Comparison of ENCODE assay signal across 8 mouse cellular contexts in the genomic region with DNA sequence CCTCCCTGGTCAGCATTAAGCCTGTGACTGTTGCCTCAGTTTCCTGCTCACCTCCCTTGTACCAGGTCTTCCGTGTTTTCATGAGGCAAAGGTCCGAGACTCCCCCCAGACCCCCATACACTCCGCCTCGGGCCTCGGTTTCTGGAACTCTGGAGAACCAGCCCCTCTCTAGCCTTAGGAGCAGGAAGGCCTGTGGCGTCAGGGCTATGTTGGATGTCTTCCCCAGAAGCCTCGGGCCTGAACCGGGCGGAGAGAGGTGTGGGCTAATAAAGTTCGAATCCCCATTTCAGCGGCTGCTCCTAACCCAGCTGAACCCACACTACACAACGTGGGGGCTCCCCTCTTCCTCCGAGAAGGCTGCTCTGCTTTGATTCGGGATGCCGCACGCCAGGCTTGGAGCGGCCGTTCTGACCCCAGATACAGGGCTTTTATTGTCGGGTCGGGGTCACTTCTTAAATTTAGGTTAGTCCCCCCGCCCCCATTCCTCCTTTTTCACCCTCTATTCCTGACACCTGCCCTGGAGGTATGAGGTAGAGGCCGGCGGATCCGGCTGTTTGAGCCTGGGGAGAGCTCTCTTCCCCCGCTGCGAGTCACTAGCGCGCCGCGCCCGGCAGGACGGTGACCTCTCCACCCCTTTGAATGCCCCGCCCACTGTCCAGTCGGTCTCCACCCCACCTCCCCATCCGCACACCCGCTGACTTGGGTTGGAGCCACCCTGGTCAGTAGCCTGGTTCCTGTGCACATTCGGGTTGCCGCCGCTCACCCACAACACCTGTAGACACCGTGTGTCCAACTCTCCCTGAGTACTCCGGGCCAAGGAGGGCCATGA. TPM values are rescaled to one million over a fixed set of nuclear protein-coding genes. Genes with fewer than 3 reads are reported as not detected.
DNase-seq lines count a peak whose midpoint lies in the region; ATAC-seq and TF ChIP-seq lines count a peak whose summit lies in the region.

A gene (plus strand): TSS at position 683 of the 829 bp plus-strand sequence.

- H3K27me3 ChIP-seq in cerebellum, adult 2 months (ENCODE audit: control insufficient read depth, insufficient read depth, low read length) = no peaks in the 10 kb centered on the region
- H3K27me3 ChIP-seq in intestine, embryonic 15.5 days (replicated peaks) = peaks cover 40% of the 10 kb centered on the region
- H3K27me3 ChIP-seq in limb, embryonic 12.5 days = peaks cover 74% of the 10 kb centered on the region
- peaks cover 73% of the 10 kb centered on the region for H3K27me3 ChIP-seq in midbrain, embryonic 13.5 days

- no peak within 1 kb of the TSS; the same call in 1 of the 2 replicates for H3K27ac ChIP-seq in cerebellum, adult 2 months (ENCODE audit: insufficient read depth, low read length)
- H3K27ac ChIP-seq in intestine, embryonic 15.5 days = 0 out of 2 replicates have a peak within 1 kb of the TSS, but pooled peaks have one; percentile 22
- 0 out of 2 replicates have a peak within 1 kb of the TSS, but pooled peaks have one; percentile 35 for H3K27ac ChIP-seq in limb, embryonic 12.5 days
- no peak within 1 kb of the TSS for H3K27ac ChIP-seq in midbrain, embryonic 13.5 days

- ATAC-seq in cerebellum, adult (ENCODE audit: insufficient number of reproducible peaks, low FRiP score, low TSS enrichment) = no peak
- ATAC-seq in intestine, embryonic 15.5 days = no peak
- no peak for ATAC-seq in limb, embryonic 12.5 days (ENCODE audit: insufficient number of reproducible peaks, insufficient read depth, low FRiP score, low TSS enrichment, low read depth)
- ATAC-seq in midbrain, embryonic 13.5 days = peak; percentile 32; the same call in 1 of the 2 replicates

- H3K36me3 ChIP-seq in intestine, embryonic 15.5 days = peaks cover 6% of the 10 kb centered on the region; the same call in 1 of the 2 replicates
- peaks cover 27% of the 10 kb centered on the region for H3K36me3 ChIP-seq in limb, embryonic 12.5 days
- peaks cover 22% of the 10 kb centered on the region for H3K36me3 ChIP-seq in midbrain, embryonic 13.5 days

- TF ChIP-seq POLR2A in cerebellum, adult 2 months (IDR thresholded peaks at IDR 0.05; ENCODE audit: borderline replicate concordance, insufficient read depth, low read length) = no peak

- H3K9me3 ChIP-seq in intestine, embryonic 15.5 days = no peaks in the 10 kb centered on the region
- 0 out of 2 replicates have a peak, but pooled peaks cover 6% of the 10 kb centered on the region for H3K9me3 ChIP-seq in limb, embryonic 12.5 days
- no peaks in the 10 kb centered on the region for H3K9me3 ChIP-seq in midbrain, embryonic 13.5 days

- 30% methylated on average over 41 of the region's 41 CpGs for WGBS in cerebellum, adult 2 months
- WGBS in intestine, embryonic 15.5 days = 17% methylated on average over 41 of the region's 41 CpGs
- WGBS in limb, embryonic 12.5 days = 3% methylated on average over 41 of the region's 41 CpGs
- 4% methylated on average over 41 of the region's 41 CpGs for WGBS in midbrain, embryonic 13.5 days

- peak in 1 of 2 experiments; percentile 25 for DNase-seq in cerebellum, adult 2 months
- peak; percentile 27 to 54 for DNase-seq in cerebellum, postnatal 25 days
- no peak for DNase-seq in gonadal fat pad, adult 2 months (ENCODE audit: low read depth)
- no peak for DNase-seq in right cerebral cortex, adult 18-20 months

- H3K4me3 ChIP-seq in cerebellum, adult 2 months (replicated peaks; ENCODE audit: insufficient read depth, low read depth, low read length) = peak within 1 kb of the TSS; percentile 34
- H3K4me3 ChIP-seq in intestine, embryonic 15.5 days (replicated peaks) = peak within 1 kb of the TSS; percentile 36
- H3K4me3 ChIP-seq in limb, embryonic 12.5 days (replicated peaks) = peak within 1 kb of the TSS; percentile 34
- 0 out of 2 replicates have a peak within 1 kb of the TSS, but pooled peaks have one; percentile 6 for H3K4me3 ChIP-seq in midbrain, embryonic 13.5 days (replicated peaks)

- no peak for TF ChIP-seq CTCF in cerebellum, adult 2 months (IDR thresholded peaks at IDR 0.05; ENCODE audit: borderline replicate concordance, insufficient read depth, low read depth, low read length)

- H3K4me1 ChIP-seq in cerebellum, adult 2 months (ENCODE audit: control insufficient read depth, insufficient read depth, low read length) = peaks cover 13% of the 10 kb centered on the region
- H3K4me1 ChIP-seq in intestine, embryonic 15.5 days (replicated peaks) = peaks cover 23% of the 10 kb centered on the region
- peaks cover 31% of the 10 kb centered on the region for H3K4me1 ChIP-seq in limb, embryonic 12.5 days (replicated peaks)
- peaks cover 36% of the 10 kb centered on the region for H3K4me1 ChIP-seq in midbrain, embryonic 13.5 days (replicated peaks)

- peak within 1 kb of the TSS; percentile 85 for H3K4me2 ChIP-seq in intestine, embryonic 15.5 days (replicated peaks)
- peak within 1 kb of the TSS; percentile 34 for H3K4me2 ChIP-seq in limb, embryonic 12.5 days
- peak within 1 kb of the TSS; percentile 21 for H3K4me2 ChIP-seq in midbrain, embryonic 13.5 days (replicated peaks)

- no peak within 1 kb of the TSS for H3K9ac ChIP-seq in intestine, embryonic 15.5 days
- no peak within 1 kb of the TSS for H3K9ac ChIP-seq in limb, embryonic 12.5 days (replicated peaks)
- no peak within 1 kb of the TSS; the same call in 1 of the 2 replicates for H3K9ac ChIP-seq in midbrain, embryonic 13.5 days (replicated peaks)

RNA-seq across cellular contexts. Expression of the gene that starts here (rescaled TPM):
- polyA plus RNA-seq in cerebellum, adult 2 months (2012; rRNA removed) = 28.2 and 28.8 TPM in 2 replicates
- 60.9 and 73.5 TPM in 2 replicates for polyA plus RNA-seq in gonadal fat pad, adult 2 months (2012; rRNA removed)
- polyA plus RNA-seq in intestine, embryonic 15.5 days (2015; fragmentation: Nextera tagmentation; extraction: Ambion mirVana) = 47.4 and 49.0 TPM in 2 replicates
- 26.8 and 29.7 TPM in 2 replicates for polyA plus RNA-seq in limb, embryonic 12.5 days (2016; fragmentation: Nextera tagmentation; extraction: Ambion mirVana)
- polyA plus RNA-seq in midbrain, embryonic 13.5 days (2015; fragmentation: Nextera tagmentation; extraction: Ambion mirVana) = 33.5 and 34.5 TPM in 2 replicates

Comparison
In these comparisons a context has a peak if more than half of its experiments do, and no peak if none do; other contexts are left out.
1. DNase-seq: peak in cerebellum, postnatal 25 days (2 of 2); none in gonadal fat pad, adult 2 months (single experiment) and right cerebral cortex, adult 18-20 months (single experiment).
2. H3K27ac ChIP-seq: peak in intestine, embryonic 15.5 days (single experiment) and limb, embryonic 12.5 days (single experiment); none in cerebellum, adult 2 months (single experiment) and midbrain, embryonic 13.5 days (single experiment).
3. H3K4me2 ChIP-seq: peak in every context shown above with its lines; median percentile 85 in intestine, embryonic 15.5 days; 34 in limb, embryonic 12.5 days; 21 in midbrain, embryonic 13.5 days.
4. Peak in every context shown above with its lines, with median percentiles within 50 percentile points of each other: H3K4me3 ChIP-seq.